Mouse (Mus musculus) splenic B cell, adult 2 months (primary cell): Measurements from ENCODE around the gene Ggact.

ENCODE experiments used
- DNase-seq: peaks from one replicate; pipeline ENCODE4 v3.0.0-alpha.2; 2011; ENCODE audit warnings: low read depth, low spot score
- H3K27me3 ChIP-seq: 2 replicates; pipeline ENCODE4 v1.6.1; 2012; ENCODE audit warnings: mild to moderate bottlenecking, low read length, moderate library complexity, mixed read lengths; ENCODE audit not compliant: control insufficient read depth, poor library complexity, insufficient read depth, severe bottlenecking
- H3K36me3 ChIP-seq: 2 replicates; pipeline ENCODE4 v1.6.1; 2012; ENCODE audit warnings: mild to moderate bottlenecking, low read length, moderate library complexity, mixed read lengths; ENCODE audit not compliant: control insufficient read depth, poor library complexity, insufficient read depth, severe bottlenecking

Ggact gene

GRCm38 (mm10) chr14:122793368-122793767 lies 120.2 kb downstream of the Ggact start:
- DNase-seq = no peak
- Histone ChIP-seq H3K27me3 (no peaks in the 10 kb centered on the region), H3K36me3 (no peaks in the 10 kb centered on the region)

- H3K27me3 ChIP-seq = no peaks in the 10 kb centered on the region
- H3K36me3 ChIP-seq = no peaks in the 10 kb centered on the region
- peak; percentile 43 for DNase-seq
These were observed 123.4 kb downstream of the Ggact start for GRCm38 (mm10) chr14:122790111-122790510.

- Histone ChIP-seq H3K27me3 (no peaks in the 10 kb centered on the region), H3K36me3 (no peaks in the 10 kb centered on the region)
- DNase-seq = no peak
These were observed 125.4 kb downstream of the Ggact start for GRCm38 (mm10) chr14:122788199-122788598.

- Histone ChIP-seq H3K36me3 (no peaks in the 10 kb centered on the region), H3K27me3 (no peaks in the 10 kb centered on the region)
- no peak for DNase-seq
These were observed 128.9 kb downstream of the Ggact start for GRCm38 (mm10) chr14:122784701-122785100.

GRCm38 (mm10) chr14:122766448-122766847 lies 147.1 kb downstream of the Ggact start:
- Histone ChIP-seq H3K27me3 (no peaks in the 10 kb centered on the region), H3K36me3 (no peaks in the 10 kb centered on the region)
- no peak for DNase-seq
